Mouse (Mus musculus) liver, postnatal 0 days (tissue): Measurements from ENCODE around the gene Fras1. TPM values are rescaled to one million over a fixed set of nuclear protein-coding genes. Genes with fewer than 3 reads are reported as not detected.

ENCODE experiments used
- ATAC-seq: fragments of 200-750 bp; cut with Nextera tagmentation; 2 replicates; pipeline ENCODE4 v1.8.0; 2017; ENCODE audit warnings: mild to moderate bottlenecking, moderate library complexity
- DNase-seq: peaks from one replicate; pipeline ENCODE4 v3.0.0-alpha.2; 2016
- H3K27ac ChIP-seq: fragments of 300-500 bp; sonication (generic); 2 replicates; pipeline ENCODE4 v1.5.1; 2014; ENCODE audit warnings: antibody characterized with exemption, moderate library complexity, mild to moderate bottlenecking, low read depth
- H3K27me3 ChIP-seq: fragments of 300-500 bp; sonication (generic); 2 replicates; pipeline ENCODE4 v1.6.1; 2014; ENCODE audit warnings: low read length, control low read depth, mixed read lengths; ENCODE audit not compliant: insufficient read depth
- H3K36me3 ChIP-seq: fragments of 300-500 bp; sonication (generic); replicated peaks from 2 replicates; pipeline ENCODE4 v1.6.1; 2014; ENCODE audit warnings: mild to moderate bottlenecking, control low read depth, low read length, moderate library complexity, mixed read lengths; ENCODE audit not compliant: insufficient read depth
- H3K4me1 ChIP-seq: fragments of 300-500 bp; sonication (generic); 2 replicates; pipeline ENCODE4 v1.6.1; 2014; ENCODE audit warnings: antibody characterized with exemption, mild to moderate bottlenecking, control low read depth; ENCODE audit not compliant: insufficient read depth
- H3K4me2 ChIP-seq: fragments of 300-500 bp; sonication (generic); 2 replicates; pipeline ENCODE4 v1.6.1; 2014; ENCODE audit warnings: low read depth, mild to moderate bottlenecking, low read length, moderate library complexity, mixed read lengths
- H3K4me3 ChIP-seq: fragments of 300-500 bp; sonication (generic); 2 replicates; pipeline ENCODE4 v1.5.1; 2014; ENCODE audit warnings: low read depth, low read length
- H3K9ac ChIP-seq: fragments of 300-500 bp; sonication (generic); replicated peaks from 2 replicates; pipeline ENCODE4 v1.6.1; 2014; ENCODE audit warnings: mild to moderate bottlenecking, moderate library complexity
- H3K9me3 ChIP-seq: fragments of 300-500 bp; sonication (generic); 2 replicates; pipeline ENCODE4 v1.6.1; 2016; ENCODE audit warnings: mild to moderate bottlenecking, control low read depth, low read length, mixed read lengths
- CTCF ChIP-seq: sonication (generic); IDR thresholded peaks from 2 replicates; pipeline ENCODE4 v1.5.1; 2016; ENCODE audit warnings: antibody characterized with exemption, low read depth
- EP300 ChIP-seq: IDR thresholded peaks from 2 replicates; pipeline ENCODE4 v1.6.1; 2016; ENCODE audit warnings: antibody characterized with exemption, low read depth, mild to moderate bottlenecking
- WGBS: fragments of 180-500 bp; shearing (Covaris S2); extraction: QIAGEN DNeasy Blood & Tissue Kit; methylation state at CpG from one replicate; pipeline ENCODE4 v1.1.7; 2014; ENCODE audit not compliant: insufficient replicate concordance; 5-methylcytosine and 5-hydroxymethylcytosine counted together
- polyA plus RNA-seq: library from polyadenylated mRNA; unstranded; fragments of >200 nt; fragmentation: Nextera tagmentation; extraction: Ambion mirVana; gene quantifications from 2 replicates; pipeline ENCODE4 v1.2.1, GENCODE M21; 2015

Fras1 gene
- polyA plus RNA-seq, 1 experiment from 2014 or later, result 0.41 TPM

DNA sequence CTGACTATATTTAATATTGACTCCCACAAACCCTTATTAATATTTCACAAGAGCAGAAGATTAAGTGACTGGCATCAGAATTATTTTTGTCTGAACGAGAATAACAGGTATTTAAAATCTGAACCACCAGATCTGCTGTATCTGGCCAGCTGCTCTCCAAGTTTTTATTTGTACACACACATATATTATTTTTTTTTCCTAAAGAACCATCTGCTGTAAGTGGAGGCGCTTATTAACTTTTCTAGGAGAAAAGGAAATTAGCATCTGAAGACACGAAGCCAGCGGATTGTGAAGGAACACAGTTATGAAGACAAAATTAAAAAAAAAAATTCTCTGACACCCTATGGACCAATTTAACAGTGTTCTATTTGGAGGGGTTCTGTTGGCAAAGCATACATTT, 43.4 kb downstream of the Fras1 start:
- TF ChIP-seq CTCF (no peak), EP300 (no peak)
- no peaks in the 10 kb centered on the region for H3K9me3 ChIP-seq
- 77% methylated on average over 4 of the region's 4 CpGs for whole genome bisulfite sequencing
- no peaks in the 10 kb centered on the region for H3K36me3 ChIP-seq
- H3K4me2 ChIP-seq, result no peak overlapping the region
- H3K4me3 ChIP-seq, result no peak overlapping the region
- H3K27me3 ChIP-seq, result no peaks in the 10 kb centered on the region
- no peak for DNase-seq
- no peak overlapping the region for H3K27ac ChIP-seq
- no peak overlapping the region for H3K9ac ChIP-seq
- ATAC-seq, result no peak
- no peaks in the 10 kb centered on the region for H3K4me1 ChIP-seq

- Histone ChIP-seq H3K4me1 (no peaks in the 10 kb centered on the region), H3K36me3 (no peaks in the 10 kb centered on the region), H3K9me3 (no peaks in the 10 kb centered on the region), H3K9ac (no peak overlapping the region), H3K4me2 (no peak overlapping the region), H3K27me3 (no peaks in the 10 kb centered on the region), H3K4me3 (no peak overlapping the region), H3K27ac (no peak overlapping the region)
- ATAC-seq (no peak), DNase-seq (no peak)
- no peak for TF ChIP-seq EP300
- no peak for TF ChIP-seq CTCF
- 67% methylated on average over 3 of the region's 3 CpGs for WGBS
Observed at GRCm38 (mm10) chr5:96421550-96421949, 47.8 kb downstream of the Fras1 start.

GRCm38 (mm10) chr5:96422716-96423115, 49.0 kb downstream of the Fras1 start:
- Histone ChIP-seq H3K4me1 (no peaks in the 10 kb centered on the region), H3K36me3 (no peaks in the 10 kb centered on the region)
- no peak for DNase-seq

GRCm38 (mm10) chr5:96425391-96425790, 51.6 kb downstream of the Fras1 start:
- Histone ChIP-seq H3K27me3 (no peaks in the 10 kb centered on the region), H3K9ac (no peak overlapping the region), H3K4me2 (no peak overlapping the region), H3K27ac (no peak overlapping the region), H3K4me3 (no peak overlapping the region), H3K4me1 (no peaks in the 10 kb centered on the region), H3K9me3 (no peaks in the 10 kb centered on the region), H3K36me3 (no peaks in the 10 kb centered on the region)
- 85% methylated on average over 8 of the region's 8 CpGs for WGBS
- ATAC-seq, result no peak
- TF ChIP-seq CTCF (no peak), EP300 (no peak)
- DNase-seq, result no peak

More at GRCm38 (mm10) chr5:96422716-96423115, 49.0 kb downstream of the Fras1 start:
- TF ChIP-seq CTCF (no peak), EP300 (no peak)
- Histone ChIP-seq H3K4me2 (no peak overlapping the region), H3K27ac (no peak overlapping the region), H3K9ac (no peak overlapping the region), H3K9me3 (no peaks in the 10 kb centered on the region), H3K27me3 (no peaks in the 10 kb centered on the region), H3K4me3 (no peak overlapping the region)
- ATAC-seq, result no peak
- 87% methylated on average over 5 of the region's 5 CpGs for WGBS

GRCm38 (mm10) chr5:96429532-96430141, 55.9 kb downstream of the Fras1 start:
- no peak overlapping the region for H3K27ac ChIP-seq
- no peak overlapping the region for H3K9ac ChIP-seq
- H3K4me3 ChIP-seq, result no peak overlapping the region
- H3K9me3 ChIP-seq, result no peaks in the 10 kb centered on the region
- H3K36me3 ChIP-seq, result no peaks in the 10 kb centered on the region
- TF ChIP-seq CTCF (no peak), EP300 (no peak)
- DNase-seq (no peak), ATAC-seq (no peak)
- no peaks in the 10 kb centered on the region for H3K4me1 ChIP-seq
- H3K27me3 ChIP-seq, result no peaks in the 10 kb centered on the region
- H3K4me2 ChIP-seq, result no peak overlapping the region
- 70% methylated on average over 13 of the region's 13 CpGs for WGBS

DNA sequence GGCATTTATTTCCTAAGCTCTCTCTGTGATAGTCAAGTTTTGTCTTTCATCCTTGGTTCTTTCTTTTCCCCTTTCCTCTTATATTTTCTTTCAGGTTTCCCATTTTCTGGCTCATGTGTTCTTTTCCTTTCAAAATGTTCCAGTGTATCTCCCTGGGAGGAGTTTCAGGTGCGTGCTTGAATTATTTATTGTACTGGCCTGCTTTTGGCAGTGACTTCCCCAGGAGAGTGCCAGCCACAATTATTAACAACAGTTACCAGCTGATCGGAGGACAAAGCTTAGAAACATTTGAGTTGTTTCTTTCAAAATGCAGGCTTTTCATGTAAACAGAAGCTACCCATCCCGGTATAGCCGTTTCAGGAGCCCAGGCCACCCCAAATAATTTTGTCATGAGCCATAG, 64.1 kb downstream of the Fras1 start:
- TF ChIP-seq CTCF, result no peak
- TF ChIP-seq EP300, result no peak
- H3K36me3 ChIP-seq, result no peaks in the 10 kb centered on the region

More for the DNA sequence above, 64.1 kb downstream of the Fras1 start:
- H3K27ac ChIP-seq, result no peak overlapping the region
- peaks cover 7% of the 10 kb centered on the region; the same call in 1 of the 2 replicates for H3K4me1 ChIP-seq
- no peak overlapping the region for H3K4me3 ChIP-seq
- no peak overlapping the region for H3K4me2 ChIP-seq
- H3K27me3 ChIP-seq, result no peaks in the 10 kb centered on the region
- DNase-seq (no peak), ATAC-seq (no peak)
- 78% methylated on average over 4 of the region's 4 CpGs for WGBS
- H3K9ac ChIP-seq, result no peak overlapping the region
- no peaks in the 10 kb centered on the region for H3K9me3 ChIP-seq
